Mouse (Mus musculus): Measurements from ENCODE around the gene 9430097D07Rik. TPM values are rescaled to one million over a fixed set of nuclear protein-coding genes. Genes with fewer than 3 reads are reported as not detected.

The 9430097D07Rik gene
- polyA plus RNA-seq, 1 experiment = not detected

DNA sequence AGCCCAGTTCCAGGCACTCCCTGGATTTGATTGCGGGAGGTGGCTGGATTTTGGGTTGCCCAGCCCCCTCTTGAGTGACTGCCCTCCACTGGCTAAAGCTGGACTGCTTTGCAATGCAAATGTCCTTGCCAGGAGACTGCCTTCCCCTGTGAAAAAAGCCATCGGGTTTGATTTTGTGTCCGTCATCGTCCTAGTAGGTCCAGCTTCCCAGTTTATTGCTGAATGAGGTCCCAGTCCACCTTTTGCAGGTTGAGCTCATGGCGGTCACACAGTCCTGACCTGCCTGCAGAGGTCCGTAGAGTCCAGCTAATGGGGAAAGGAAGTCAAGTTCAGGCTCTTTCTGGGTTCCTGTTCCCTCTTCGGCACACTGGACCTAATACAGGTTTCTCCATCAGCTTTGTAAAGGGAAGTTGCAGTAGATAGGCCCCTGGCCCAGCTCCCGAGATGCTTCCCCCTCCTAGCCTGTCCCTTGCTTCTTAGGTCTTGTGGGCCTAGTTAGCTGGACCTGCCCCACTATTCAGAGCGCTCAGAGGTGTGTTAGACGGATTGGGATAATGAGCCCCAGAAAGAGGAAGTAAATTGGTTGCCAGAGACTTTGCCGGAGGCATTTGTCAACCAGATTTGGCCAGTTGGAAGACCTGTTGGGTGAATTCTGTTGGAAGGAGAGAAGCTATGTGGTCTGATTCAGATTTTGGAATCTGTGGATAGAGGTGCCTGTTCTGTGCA is 38.7 kb downstream of the 9430097D07Rik start:
- no peaks in the 10 kb centered on the region for H3K27me3 ChIP-seq (ENCODE audit: control insufficient read depth, insufficient read depth, low read length, poor library complexity, severe bottlenecking)
- TF ChIP-seq EP300 (IDR thresholded peaks at IDR 0.05; ENCODE audit: insufficient read depth, low read depth, low read length) (0 out of 2 replicates have a peak, but pooled peaks have one; percentile 56), POLR2A (IDR thresholded peaks at IDR 0.05; ENCODE audit: insufficient read depth, low read length) (no peak), CTCF (IDR thresholded peaks at IDR 0.05; ENCODE audit: low read depth, low read length) (no peak)
- peak overlapping the region; percentile 74 for H3K4me3 ChIP-seq (ENCODE audit: low read depth, low read length)
- 0 out of 2 replicates have a peak overlapping the region, but pooled peaks have one; percentile 9 for H3K9ac ChIP-seq (ENCODE audit: low read depth, poor library complexity, severe bottlenecking)
- H3K9me3 ChIP-seq (replicated peaks; ENCODE audit: control insufficient read depth, insufficient read depth, low read length, poor library complexity, severe bottlenecking) = no peaks in the 10 kb centered on the region
- no peak overlapping the region for H3K27ac ChIP-seq (ENCODE audit: insufficient read depth, low read length)
- no peaks in the 10 kb centered on the region for H3K36me3 ChIP-seq (ENCODE audit: control insufficient read depth, insufficient read depth, low read length, poor library complexity, severe bottlenecking)
- H3K4me1 ChIP-seq (ENCODE audit: control insufficient read depth, insufficient read depth, low read length) = peaks cover 9% of the 10 kb centered on the region

DNA sequence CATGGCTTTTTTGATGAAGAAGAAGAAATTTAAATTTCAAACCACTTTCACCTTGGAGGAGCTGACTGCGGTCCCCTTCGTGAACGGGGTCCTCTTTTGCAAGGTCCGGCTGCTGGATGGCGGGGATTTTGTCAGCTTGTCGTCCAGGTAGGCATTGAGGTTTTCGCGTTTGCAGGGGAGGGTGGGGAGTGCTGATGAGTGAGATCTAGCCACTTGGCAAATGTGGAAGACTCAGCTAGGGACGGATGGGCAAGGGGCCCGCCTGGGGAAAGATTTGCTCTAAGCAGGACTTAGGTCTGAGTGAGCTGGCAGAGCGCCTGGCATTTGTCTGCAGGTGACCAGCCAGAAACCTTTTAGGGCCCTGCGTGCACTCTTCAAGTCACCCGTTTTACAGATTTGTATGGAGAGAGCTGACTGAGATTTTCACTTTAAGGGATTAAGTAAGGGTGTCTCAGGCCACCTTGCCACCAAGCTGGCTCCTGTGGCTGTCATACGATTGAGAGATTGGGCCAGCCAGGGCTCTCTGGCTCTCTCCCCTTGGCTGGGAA is 39.3 kb downstream of the 9430097D07Rik start:
- TF ChIP-seq EP300 (IDR thresholded peaks at IDR 0.05; ENCODE audit: insufficient read depth, low read depth, low read length) (no peak), CTCF (IDR thresholded peaks at IDR 0.05; ENCODE audit: low read depth, low read length) (no peak), POLR2A (IDR thresholded peaks at IDR 0.05; ENCODE audit: insufficient read depth, low read length) (no peak)
- Histone ChIP-seq H3K9me3 (replicated peaks; ENCODE audit: control insufficient read depth, insufficient read depth, low read length, poor library complexity, severe bottlenecking) (no peaks in the 10 kb centered on the region), H3K27ac (ENCODE audit: insufficient read depth, low read length) (no peak overlapping the region), H3K4me1 (ENCODE audit: control insufficient read depth, insufficient read depth, low read length) (peaks cover 9% of the 10 kb centered on the region), H3K27me3 (ENCODE audit: control insufficient read depth, insufficient read depth, low read length, poor library complexity, severe bottlenecking) (no peaks in the 10 kb centered on the region), H3K9ac (ENCODE audit: low read depth, poor library complexity, severe bottlenecking) (peak overlapping the region; percentile 68), H3K4me3 (ENCODE audit: low read depth, low read length) (peak overlapping the region; percentile 74), H3K36me3 (ENCODE audit: control insufficient read depth, insufficient read depth, low read length, poor library complexity, severe bottlenecking) (no peaks in the 10 kb centered on the region)

DNA sequence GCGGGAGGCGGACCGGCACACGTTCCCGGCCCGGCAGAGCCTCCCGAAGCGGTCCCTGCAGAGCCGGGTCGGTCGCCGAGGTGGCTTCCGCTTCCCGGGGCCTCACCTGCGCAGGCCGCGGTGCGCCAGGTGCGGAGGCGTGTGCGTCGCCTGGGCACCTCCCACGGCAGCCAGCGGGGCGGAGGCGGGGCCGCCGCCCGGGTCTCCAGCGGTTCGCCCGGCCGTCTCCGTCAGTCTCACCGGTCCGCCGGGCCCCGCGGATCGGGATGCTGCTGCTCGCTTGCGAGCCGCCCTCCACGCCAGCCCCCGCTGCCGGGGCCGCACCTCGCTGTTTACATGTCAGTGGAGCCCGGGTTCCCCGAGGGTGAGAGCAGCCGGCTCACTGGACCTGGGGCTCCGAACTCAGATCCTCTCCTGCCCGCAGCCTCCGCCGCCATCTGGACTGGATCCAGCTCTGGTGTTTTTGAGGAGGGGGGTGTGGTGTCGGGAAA is 39.9 kb downstream of the 9430097D07Rik start:
- Histone ChIP-seq H3K4me3 (ENCODE audit: low read depth, low read length) (peak overlapping the region; percentile 74), H3K4me1 (ENCODE audit: control insufficient read depth, insufficient read depth, low read length) (peaks cover 9% of the 10 kb centered on the region), H3K9me3 (replicated peaks; ENCODE audit: control insufficient read depth, insufficient read depth, low read length, poor library complexity, severe bottlenecking) (no peaks in the 10 kb centered on the region), H3K27me3 (ENCODE audit: control insufficient read depth, insufficient read depth, low read length, poor library complexity, severe bottlenecking) (no peaks in the 10 kb centered on the region), H3K9ac (ENCODE audit: low read depth, poor library complexity, severe bottlenecking) (peak overlapping the region; percentile 68), H3K36me3 (ENCODE audit: control insufficient read depth, insufficient read depth, low read length, poor library complexity, severe bottlenecking) (no peaks in the 10 kb centered on the region), H3K27ac (ENCODE audit: insufficient read depth, low read length) (peak overlapping the region; percentile 35)
- TF ChIP-seq EP300 (IDR thresholded peaks at IDR 0.05; ENCODE audit: insufficient read depth, low read depth, low read length) (no peak), CTCF (IDR thresholded peaks at IDR 0.05; ENCODE audit: low read depth, low read length) (no peak), POLR2A (IDR thresholded peaks at IDR 0.05; ENCODE audit: insufficient read depth, low read length) (no peak)

DNA sequence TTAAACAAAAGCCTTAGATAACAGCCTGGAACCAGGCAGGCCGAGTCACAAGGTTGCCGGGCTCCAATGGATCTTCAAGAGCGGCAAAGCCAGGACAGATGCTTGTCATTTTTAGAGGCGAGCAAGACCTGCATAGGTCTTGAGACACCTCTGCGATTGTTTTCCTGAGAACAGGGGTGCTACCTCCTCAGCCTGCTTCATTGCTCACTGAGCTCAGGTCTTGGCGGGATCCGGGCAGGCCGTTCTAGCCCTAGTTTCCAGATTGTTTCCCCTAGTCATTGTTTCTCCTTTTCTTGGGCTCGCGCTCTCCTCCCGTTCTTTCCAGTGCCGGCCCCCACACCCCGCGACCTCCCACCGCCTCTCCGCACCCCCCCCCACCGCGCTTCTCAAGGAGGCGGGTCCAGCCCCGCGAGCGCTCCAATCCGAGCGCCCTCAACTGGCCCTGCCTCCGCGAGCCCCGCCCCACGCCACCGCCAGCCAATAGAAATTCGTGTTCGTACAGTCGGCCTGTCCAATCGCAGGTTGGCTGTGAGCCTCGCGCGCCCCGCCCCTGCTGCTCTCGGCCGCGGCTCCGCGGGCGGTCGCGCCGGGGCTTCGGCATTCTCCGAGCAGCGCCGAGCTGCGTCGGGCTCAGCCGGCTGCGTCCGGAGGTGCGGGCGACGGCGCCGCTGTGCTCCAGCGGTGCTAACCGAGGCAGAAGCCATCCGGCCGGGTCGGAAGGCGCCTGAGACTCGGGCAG is 40.6 kb downstream of the 9430097D07Rik start, which contains the start of gene Fam102a:
TSS of gene Fam102a (plus strand) at position 600 of the 739 bp plus-strand sequence.
- Histone ChIP-seq H3K27ac (ENCODE audit: insufficient read depth, low read length) (peak within 1 kb of the TSS; percentile 87), H3K36me3 (ENCODE audit: control insufficient read depth, insufficient read depth, low read length, poor library complexity, severe bottlenecking) (no peaks in the 10 kb centered on the region), H3K9me3 (replicated peaks; ENCODE audit: control insufficient read depth, insufficient read depth, low read length, poor library complexity, severe bottlenecking) (no peaks in the 10 kb centered on the region), H3K4me1 (ENCODE audit: control insufficient read depth, insufficient read depth, low read length) (peaks cover 9% of the 10 kb centered on the region), H3K27me3 (ENCODE audit: control insufficient read depth, insufficient read depth, low read length, poor library complexity, severe bottlenecking) (no peaks in the 10 kb centered on the region), H3K9ac (ENCODE audit: low read depth, poor library complexity, severe bottlenecking) (peak within 1 kb of the TSS; percentile 68), H3K4me3 (ENCODE audit: low read depth, low read length) (peak within 1 kb of the TSS; percentile 79)
- TF ChIP-seq EP300 (IDR thresholded peaks at IDR 0.05; ENCODE audit: insufficient read depth, low read depth, low read length) (no peak), POLR2A (IDR thresholded peaks at IDR 0.05; ENCODE audit: insufficient read depth, low read length) (peak; percentile 57)

DNA sequence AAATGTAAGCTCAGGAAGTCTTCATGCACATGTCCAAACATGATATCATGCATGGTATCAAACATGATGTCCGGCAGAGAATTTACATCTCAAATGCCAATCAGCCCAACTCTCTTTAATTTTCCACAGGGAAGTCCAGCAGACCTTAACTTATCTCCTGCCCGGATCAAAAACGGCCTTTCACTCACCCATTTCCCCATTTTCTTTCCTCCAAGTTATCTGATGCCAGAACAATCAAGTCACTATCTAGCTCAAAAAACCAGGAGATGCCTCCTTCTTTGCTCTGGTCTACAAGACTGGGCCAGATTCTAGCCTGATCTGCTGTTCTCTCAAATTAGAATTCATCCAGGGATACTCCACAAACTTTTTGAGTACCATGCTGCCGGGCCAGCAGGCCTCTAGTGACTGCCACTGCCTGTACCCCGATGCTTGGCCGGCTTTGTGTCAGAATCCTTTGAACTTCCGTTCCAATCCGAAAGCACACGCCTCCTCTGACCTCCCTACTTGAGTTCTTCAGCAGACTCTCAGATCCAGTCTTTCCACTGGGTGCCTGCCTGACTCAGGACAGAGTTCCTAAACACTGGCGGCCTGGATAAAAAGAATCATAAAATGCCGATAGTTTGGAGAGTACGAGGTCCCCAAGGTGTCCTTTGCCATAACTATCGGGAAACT is 41.3 kb downstream of the 9430097D07Rik start:
- Histone ChIP-seq H3K9me3 (replicated peaks; ENCODE audit: control insufficient read depth, insufficient read depth, low read length, poor library complexity, severe bottlenecking) (no peaks in the 10 kb centered on the region), H3K9ac (ENCODE audit: low read depth, poor library complexity, severe bottlenecking) (peak overlapping the region; percentile 66), H3K4me3 (ENCODE audit: low read depth, low read length) (peak overlapping the region; percentile 79), H3K4me1 (ENCODE audit: control insufficient read depth, insufficient read depth, low read length) (peaks cover 7% of the 10 kb centered on the region), H3K27me3 (ENCODE audit: control insufficient read depth, insufficient read depth, low read length, poor library complexity, severe bottlenecking) (no peaks in the 10 kb centered on the region), H3K27ac (ENCODE audit: insufficient read depth, low read length) (peak overlapping the region; percentile 87), H3K36me3 (ENCODE audit: control insufficient read depth, insufficient read depth, low read length, poor library complexity, severe bottlenecking) (no peaks in the 10 kb centered on the region)
- TF ChIP-seq EP300 (IDR thresholded peaks at IDR 0.05; ENCODE audit: insufficient read depth, low read depth, low read length) = no peak
- TF ChIP-seq POLR2A (IDR thresholded peaks at IDR 0.05; ENCODE audit: insufficient read depth, low read length) = peak; percentile 14

Measured in ES-Bruce4 (cell line).